Mouse (Mus musculus) liver, embryonic 16.5 days (tissue): ENCODE measurements around the gene Ydjc. TPM values are rescaled to one million over a fixed set of nuclear protein-coding genes. Genes with fewer than 3 reads are reported as not detected.

Experiments
- ATAC-seq: fragments of 200-750 bp; cut with Nextera tagmentation; 2 replicates; pipeline ENCODE4 v1.8.0; 2017; ENCODE audit warnings: low read depth, mild to moderate bottlenecking, moderate number of reproducible peaks, moderate library complexity
- H3K27ac ChIP-seq: fragments of 300-500 bp; sonication (generic); 2 replicates; pipeline ENCODE4 v1.5.1; 2014; ENCODE audit warnings: mild to moderate bottlenecking, low read length
- H3K27me3 ChIP-seq: fragments of 300-500 bp; sonication (generic); 2 replicates; pipeline ENCODE4 v1.6.1; 2014; ENCODE audit warnings: low read depth, low read length, mixed read lengths; ENCODE audit not compliant: control insufficient read depth, insufficient read depth
- H3K36me3 ChIP-seq: fragments of 300-500 bp; sonication (generic); 2 replicates; pipeline ENCODE4 v1.6.1; 2014; ENCODE audit warnings: mild to moderate bottlenecking; ENCODE audit not compliant: control insufficient read depth, insufficient read depth
- H3K4me1 ChIP-seq: fragments of 300-500 bp; sonication (generic); 2 replicates; pipeline ENCODE4 v1.6.1; 2014; ENCODE audit warnings: low read depth, low read length, mixed read lengths; ENCODE audit not compliant: control insufficient read depth
- H3K4me2 ChIP-seq: fragments of 300-500 bp; sonication (generic); 2 replicates; pipeline ENCODE4 v1.6.1; 2014; ENCODE audit warnings: low read depth, low read length, mixed read lengths
- H3K4me3 ChIP-seq: fragments of 300-500 bp; sonication (generic); 2 replicates; pipeline ENCODE4 v1.5.1; 2014; ENCODE audit warnings: low read depth, mild to moderate bottlenecking, low read length
- H3K9ac ChIP-seq: fragments of 300-500 bp; sonication (generic); 2 replicates; pipeline ENCODE4 v1.6.1; 2014; ENCODE audit warnings: low read depth, low read length
- H3K9me3 ChIP-seq: fragments of 300-500 bp; sonication (generic); replicated peaks from 2 replicates; pipeline ENCODE4 v1.6.1; 2016; ENCODE audit warnings: low read length; ENCODE audit not compliant: control insufficient read depth
- WGBS: fragments of 180-500 bp; shearing (Covaris S2); extraction: QIAGEN DNeasy Blood & Tissue Kit; methylation state at CpG from one replicate; pipeline ENCODE4 v1.1.7; 2014; ENCODE audit not compliant: insufficient replicate concordance; 5-methylcytosine and 5-hydroxymethylcytosine counted together
- polyA plus RNA-seq: library from polyadenylated mRNA; unstranded; fragments of >200 nt; fragmentation: Nextera tagmentation; extraction: Ambion mirVana; gene quantifications from 2 replicates; pipeline ENCODE4 v1.2.1, GENCODE M21; 2015

Ydjc gene
- 5.3 and 5.6 TPM in 2 replicates for polyA plus RNA-seq

GRCm38 (mm10) chr16:17144339-17144738 lies at the start of gene Ydjc:
Ydjc (plus strand) TSS chr16:17144621.
- 34% methylated on average over 7 of the region's 7 CpGs for WGBS
- no peak for ATAC-seq
- H3K36me3 ChIP-seq, result no peaks in the 10 kb centered on the region

DNA sequence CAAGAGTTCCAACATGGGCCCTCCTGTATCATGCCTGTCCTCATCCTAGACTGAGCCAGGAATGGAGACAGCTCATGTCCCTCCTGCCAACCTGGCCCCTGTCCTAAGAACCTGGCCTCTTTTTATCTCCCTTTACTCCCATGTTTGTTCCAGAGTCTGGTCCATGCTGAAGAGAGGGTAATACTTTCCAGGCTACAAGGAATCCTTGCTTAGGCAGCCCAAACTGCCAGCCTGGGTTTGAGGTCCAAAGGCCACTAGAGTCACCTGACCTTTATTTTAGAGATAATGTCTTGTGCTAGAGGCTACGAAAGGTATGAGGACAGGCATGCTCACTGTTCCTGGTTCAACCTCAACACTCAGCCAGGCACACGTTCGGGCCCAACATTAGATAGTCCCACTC lies 47.5 kb upstream of the Ydjc start:
- Histone ChIP-seq H3K36me3 (peaks cover 41% of the 10 kb centered on the region), H3K4me2 (no peak overlapping the region), H3K27me3 (no peaks in the 10 kb centered on the region), H3K4me3 (no peak overlapping the region), H3K27ac (no peak overlapping the region), H3K9me3 (no peaks in the 10 kb centered on the region), H3K4me1 (no peaks in the 10 kb centered on the region; the same call in 1 of the 2 replicates), H3K9ac (no peak overlapping the region)
- 77% methylated on average over 3 of the region's 3 CpGs for WGBS
- no peak for ATAC-seq

More at GRCm38 (mm10) chr16:17144339-17144738, at the start of gene Ydjc:
- Histone ChIP-seq H3K4me1 (peaks cover 15% of the 10 kb centered on the region), H3K9me3 (no peaks in the 10 kb centered on the region), H3K27ac (no peak within 1 kb of the TSS), H3K9ac (no peak within 1 kb of the TSS), H3K4me2 (no peak within 1 kb of the TSS), H3K27me3 (no peaks in the 10 kb centered on the region), H3K4me3 (no peak within 1 kb of the TSS)

- Histone ChIP-seq H3K4me3 (no peak overlapping the region), H3K27ac (no peak overlapping the region), H3K4me2 (no peak overlapping the region), H3K27me3 (no peaks in the 10 kb centered on the region), H3K9ac (no peak overlapping the region), H3K9me3 (no peaks in the 10 kb centered on the region), H3K36me3 (peaks cover 30% of the 10 kb centered on the region), H3K4me1 (no peaks in the 10 kb centered on the region)
- ATAC-seq, result no peak
- WGBS, result 78% methylated on average over 7 of the region's 7 CpGs
Measured at GRCm38 (mm10) chr16:17102630-17103220, 41.7 kb upstream of the Ydjc start.

GRCm38 (mm10) chr16:17104600-17104999 lies 39.8 kb upstream of the Ydjc start:
- 75% methylated on average over 4 of the region's 4 CpGs for WGBS
- Histone ChIP-seq H3K4me2 (no peak overlapping the region), H3K9me3 (no peaks in the 10 kb centered on the region), H3K36me3 (peaks cover 30% of the 10 kb centered on the region), H3K9ac (no peak overlapping the region), H3K27me3 (no peaks in the 10 kb centered on the region), H3K4me1 (no peaks in the 10 kb centered on the region; the same call in 1 of the 2 replicates), H3K4me3 (no peak overlapping the region), H3K27ac (no peak overlapping the region)
- no peak for ATAC-seq

- WGBS, result 3% methylated on average over 37 of the region's 38 CpGs
Measured at GRCm38 (mm10) chr16:17110771-17111743, 33.4 kb upstream of the Ydjc start, which contains the start of gene Ppil2. Ppil2 (minus strand) TSS chr16:17111257.

DNA sequence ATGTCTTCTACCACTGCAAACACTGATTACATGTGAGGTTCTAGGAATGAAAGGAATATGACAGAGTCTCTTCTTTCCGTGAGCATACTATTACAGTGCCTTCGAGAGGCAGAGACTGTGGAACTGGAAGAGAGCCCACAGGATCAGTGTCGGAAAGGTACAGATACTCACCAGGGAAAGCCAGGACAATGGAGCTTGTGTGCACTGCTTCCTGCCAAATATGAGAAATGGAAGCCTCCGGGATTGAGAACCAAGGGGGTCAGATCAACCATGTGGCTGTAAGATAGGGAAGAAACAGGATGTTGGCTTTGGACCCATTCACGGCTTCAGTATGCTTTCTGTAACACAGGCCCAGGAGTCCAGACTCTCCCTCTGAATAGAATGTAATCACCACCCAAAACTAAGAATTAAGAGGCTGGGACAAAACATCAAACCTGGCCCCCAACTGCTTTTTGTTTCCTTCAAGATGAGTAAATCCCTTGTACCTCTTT lies 27.1 kb upstream of the Ydjc start:
- ATAC-seq, result no peak
- no peak overlapping the region for H3K4me3 ChIP-seq
- 71% methylated on average over 5 of the region's 5 CpGs for WGBS
- H3K27ac ChIP-seq, result no peak overlapping the region
- no peaks in the 10 kb centered on the region for H3K36me3 ChIP-seq
- no peaks in the 10 kb centered on the region for H3K4me1 ChIP-seq
- no peaks in the 10 kb centered on the region for H3K27me3 ChIP-seq
- H3K9ac ChIP-seq, result no peak overlapping the region
- H3K4me2 ChIP-seq, result no peak overlapping the region
- H3K9me3 ChIP-seq, result no peaks in the 10 kb centered on the region

More at GRCm38 (mm10) chr16:17110771-17111743, 33.4 kb upstream of the Ydjc start, which contains the start of gene Ppil2:
- peaks cover 11% of the 10 kb centered on the region for H3K4me1 ChIP-seq
- H3K27me3 ChIP-seq, result no peaks in the 10 kb centered on the region
- H3K4me3 ChIP-seq, result peak within 1 kb of the TSS; percentile 97
- H3K27ac ChIP-seq, result peak within 1 kb of the TSS; percentile 80
- H3K9me3 ChIP-seq, result no peaks in the 10 kb centered on the region
- peak within 1 kb of the TSS; percentile 89 for H3K9ac ChIP-seq
- peak; percentile 84 for ATAC-seq
- peaks cover 13% of the 10 kb centered on the region for H3K36me3 ChIP-seq
- peak within 1 kb of the TSS; percentile 76 for H3K4me2 ChIP-seq

- Histone ChIP-seq H3K36me3 (no peaks in the 10 kb centered on the region), H3K4me3 (no peak overlapping the region), H3K9ac (no peak overlapping the region), H3K27ac (no peak overlapping the region), H3K4me2 (no peak overlapping the region), H3K9me3 (no peaks in the 10 kb centered on the region), H3K4me1 (peaks cover 16% of the 10 kb centered on the region), H3K27me3 (no peaks in the 10 kb centered on the region)
- 82% methylated on average over 14 of the region's 14 CpGs for WGBS
- no peak for ATAC-seq
Measured at GRCm38 (mm10) chr16:17121569-17121968, 22.9 kb upstream of the Ydjc start.

GRCm38 (mm10) chr16:17124119-17124870 lies 20.1 kb upstream of the Ydjc start:
- ATAC-seq, result no peak
- H3K27ac ChIP-seq, result no peak overlapping the region

More at GRCm38 (mm10) chr16:17124119-17124870, 20.1 kb upstream of the Ydjc start:
- 7% methylated on average over 22 of the region's 22 CpGs for WGBS
- Histone ChIP-seq H3K9ac (peak overlapping the region; percentile 66), H3K27me3 (no peaks in the 10 kb centered on the region), H3K9me3 (no peaks in the 10 kb centered on the region), H3K36me3 (no peaks in the 10 kb centered on the region), H3K4me2 (peak overlapping the region; percentile 91), H3K4me3 (peak overlapping the region; percentile 60), H3K4me1 (peaks cover 16% of the 10 kb centered on the region)
